Mouse (Mus musculus) heart, postnatal 0 days (tissue): ENCODE data around the gene Spindoc. TPM values are rescaled to one million over a fixed set of nuclear protein-coding genes. Genes with fewer than 3 reads are reported as not detected.

Experiments
- ATAC-seq: fragments of 200-750 bp; cut with Nextera tagmentation; 2 replicates; pipeline ENCODE4 v1.8.0; 2017; ENCODE audit warnings: low read depth, moderate number of reproducible peaks, moderate library complexity; ENCODE audit not compliant: insufficient read depth
- DNase-seq: peaks from one replicate; pipeline ENCODE4 v3.0.0-alpha.2; 2016; ENCODE audit warnings: low spot score
- H3K27ac ChIP-seq: fragments of 300-500 bp; sonication (generic); 2 replicates; pipeline ENCODE4 v1.5.1; 2014; ENCODE audit warnings: low read depth, mild to moderate bottlenecking
- H3K27me3 ChIP-seq: fragments of 300-500 bp; sonication (generic); 2 replicates; pipeline ENCODE4 v1.6.1; 2014; ENCODE audit warnings: low read length, mixed read lengths; ENCODE audit not compliant: control insufficient read depth, insufficient read depth
- H3K36me3 ChIP-seq: fragments of 300-500 bp; sonication (generic); replicated peaks from 2 replicates; pipeline ENCODE4 v1.6.1; 2014; ENCODE audit warnings: low read length, mixed read lengths; ENCODE audit not compliant: control insufficient read depth, insufficient read depth
- H3K4me1 ChIP-seq: fragments of 300-500 bp; sonication (generic); 2 replicates; pipeline ENCODE4 v1.6.1; 2014; ENCODE audit warnings: antibody characterized with exemption; ENCODE audit not compliant: control insufficient read depth, insufficient read depth
- H3K4me2 ChIP-seq: fragments of 300-500 bp; sonication (generic); 2 replicates; pipeline ENCODE4 v1.6.1; 2014; ENCODE audit warnings: low read depth, mild to moderate bottlenecking, low read length, moderate library complexity
- H3K4me3 ChIP-seq: fragments of 300-500 bp; sonication (generic); 2 replicates; pipeline ENCODE4 v1.5.1; 2014; ENCODE audit warnings: low read depth, low read length
- H3K9ac ChIP-seq: fragments of 300-500 bp; sonication (generic); replicated peaks from 2 replicates; pipeline ENCODE4 v1.6.1; 2014; ENCODE audit warnings: low read depth, low read length, mixed read lengths
- H3K9me3 ChIP-seq: fragments of 300-500 bp; sonication (generic); replicated peaks from 2 replicates; pipeline ENCODE4 v1.6.1; 2016; ENCODE audit warnings: low read length; ENCODE audit not compliant: control insufficient read depth
- CTCF ChIP-seq: IDR thresholded peaks from 2 replicates; pipeline ENCODE4 v1.5.1; 2016; ENCODE audit warnings: antibody characterized with exemption, control low read depth, low read depth
- EP300 ChIP-seq: IDR thresholded peaks from 2 replicates; pipeline ENCODE4 v1.6.1; 2016; ENCODE audit warnings: antibody characterized with exemption, low read depth
- WGBS: fragments of 180-500 bp; shearing (Covaris S2); extraction: QIAGEN DNeasy Blood & Tissue Kit; methylation state at CpG from one replicate; pipeline ENCODE4 v1.1.7; 2014; 5-methylcytosine and 5-hydroxymethylcytosine counted together
- microRNA-seq: library from miRNA; unstranded; fragments of <30 nt; microRNA quantifications from one replicate; pipeline ENCODE4, GENCODE M21; 2016
- polyA plus RNA-seq: library from polyadenylated mRNA; unstranded; fragments of >200 nt; fragmentation: Nextera tagmentation; extraction: Ambion mirVana; gene quantifications from 2 replicates; pipeline ENCODE4 v1.2.1, GENCODE M21; 2015
- total RNA-seq: library from RNA; depleted of rRNA; stranded (reverse); fragments of >200 nt; gene quantifications from 2 replicates; pipeline ENCODE4 v1.2.3, GENCODE M21; 2014; ENCODE audit warnings: low replicate concordance; rRNA removed

Gene Spindoc
- total and polyA plus RNA-seq, 2 experiments from 2014 or later: 13.7 to 38.7 TPM

GRCm38 (mm10) chr19:7309738-7310330 is 73.0 kb downstream of the Spindoc start:
- H3K27ac ChIP-seq: peak overlapping the region; percentile 82
- no peak for TF ChIP-seq CTCF
- no peak for TF ChIP-seq EP300
- no peak overlapping the region for H3K9ac ChIP-seq
- no peaks in the 10 kb centered on the region for H3K9me3 ChIP-seq
- 28% methylated on average over 2 of the region's 2 CpGs for WGBS
- no peak overlapping the region for H3K4me3 ChIP-seq
- peaks cover 68% of the 10 kb centered on the region for H3K4me1 ChIP-seq
- 0 out of 2 replicates have a peak overlapping the region, but pooled peaks have one; percentile 1 for H3K4me2 ChIP-seq
- DNase-seq (no peak), ATAC-seq (no peak)
- H3K36me3 ChIP-seq: no peaks in the 10 kb centered on the region
- H3K27me3 ChIP-seq: no peaks in the 10 kb centered on the region

DNA sequence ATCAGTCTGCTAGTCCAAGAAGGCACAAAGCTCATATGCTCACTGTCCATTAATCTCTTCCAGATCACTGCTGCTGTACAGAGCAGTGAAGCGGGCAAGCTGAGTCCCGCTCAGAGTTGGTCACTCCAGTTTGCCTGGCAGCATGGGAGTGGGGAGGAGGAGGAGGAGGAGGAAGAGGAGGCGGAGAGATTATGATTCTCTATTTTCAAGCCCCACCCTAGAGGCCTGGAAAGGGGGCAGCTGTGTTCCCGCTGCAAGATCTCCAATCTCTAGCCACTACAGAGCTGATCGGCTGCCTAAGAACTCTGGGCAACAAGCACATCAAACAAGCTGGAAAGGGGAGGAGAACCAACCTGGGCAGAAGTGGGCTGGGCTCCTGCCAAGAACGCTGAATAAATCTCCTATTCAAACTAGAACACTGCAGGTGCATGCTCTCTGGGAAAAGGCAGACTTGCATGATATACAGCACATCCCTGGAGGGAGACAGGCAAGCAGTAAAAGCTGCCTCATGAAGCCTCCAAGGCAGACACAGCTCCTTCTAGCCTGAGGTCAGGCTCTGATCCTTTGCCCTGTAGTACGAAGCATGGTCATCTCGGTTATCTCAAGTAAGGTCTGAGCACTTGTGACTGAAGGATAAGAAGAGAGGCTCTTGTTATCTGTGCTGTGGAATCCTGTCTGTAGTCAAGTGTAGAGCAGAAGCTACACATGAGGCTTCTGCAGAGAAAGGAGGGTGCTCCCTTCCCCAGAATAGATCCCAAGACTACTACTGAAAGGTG is 74.6 kb downstream of the Spindoc start:
- DNase-seq (no peak), ATAC-seq (no peak)
- 35% methylated on average over 8 of the region's 8 CpGs for WGBS
- H3K9me3 ChIP-seq: no peaks in the 10 kb centered on the region
- H3K36me3 ChIP-seq: no peaks in the 10 kb centered on the region
- H3K27me3 ChIP-seq: no peaks in the 10 kb centered on the region
- H3K4me3 ChIP-seq: no peak overlapping the region
- TF ChIP-seq EP300 (no peak), CTCF (no peak)
- H3K9ac ChIP-seq: 0 out of 2 replicates have a peak overlapping the region, but pooled peaks have one; percentile 2
- no peak overlapping the region for H3K27ac ChIP-seq
- no peak overlapping the region for H3K4me2 ChIP-seq
- H3K4me1 ChIP-seq: peaks cover 71% of the 10 kb centered on the region

GRCm38 (mm10) chr19:7306968-7307367 is 75.8 kb downstream of the Spindoc start:
- TF ChIP-seq CTCF (no peak), EP300 (no peak)

DNA sequence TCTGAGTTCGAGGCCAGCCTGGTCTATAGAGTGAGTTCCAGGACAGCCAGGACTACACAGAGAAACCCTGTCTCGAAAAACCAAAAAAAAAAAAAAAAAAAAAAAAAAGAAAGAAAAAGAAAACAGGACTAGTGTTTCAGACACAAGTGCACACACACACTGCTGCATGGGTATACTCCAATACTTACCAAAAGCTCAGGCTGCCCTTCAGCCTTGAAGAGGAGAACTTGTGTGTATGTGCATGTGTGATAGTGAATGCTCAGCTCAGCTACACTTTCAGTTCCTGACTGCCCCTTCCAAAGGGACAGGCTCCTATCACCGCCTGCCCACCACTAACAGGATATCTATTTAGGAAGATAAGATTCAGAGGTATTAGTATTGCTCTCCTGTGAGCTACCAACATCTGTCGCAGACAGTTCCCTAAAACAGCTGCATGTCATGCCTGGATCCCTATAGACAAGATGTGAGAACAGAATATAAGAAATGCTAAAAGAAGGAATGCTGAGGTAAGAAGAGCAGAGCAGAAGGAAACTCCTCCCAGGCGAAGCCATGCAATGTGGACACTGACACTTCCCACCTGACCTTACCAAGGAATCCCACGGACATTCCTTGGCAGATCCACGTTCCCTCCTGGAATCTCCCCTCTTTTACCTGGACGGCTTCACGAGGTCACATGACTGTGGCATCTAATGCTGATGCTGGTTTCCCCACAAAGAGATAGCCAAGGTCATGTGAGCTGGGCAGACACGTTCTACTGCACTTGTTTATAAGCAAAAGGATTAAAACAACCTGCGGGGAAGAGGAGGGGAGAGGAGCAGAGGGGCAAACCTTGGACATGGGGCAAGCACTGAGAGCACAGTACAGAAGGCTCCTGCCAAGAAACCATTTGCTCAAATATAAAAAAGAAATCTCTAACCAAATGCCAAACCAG is 77.1 kb downstream of the Spindoc start:
- Histone ChIP-seq H3K4me2 (no peak overlapping the region), H3K27ac (no peak overlapping the region), H3K4me1 (peaks cover 53% of the 10 kb centered on the region), H3K27me3 (no peaks in the 10 kb centered on the region), H3K9me3 (no peaks in the 10 kb centered on the region), H3K36me3 (no peaks in the 10 kb centered on the region), H3K4me3 (no peak overlapping the region), H3K9ac (no peak overlapping the region)
- no peak for DNase-seq
- ATAC-seq: no peak
- WGBS: 44% methylated on average over 10 of the region's 11 CpGs
- TF ChIP-seq CTCF: no peak
- TF ChIP-seq EP300: no peak

More at GRCm38 (mm10) chr19:7306968-7307367, 75.8 kb downstream of the Spindoc start:
- Histone ChIP-seq H3K9me3 (no peaks in the 10 kb centered on the region), H3K27me3 (no peaks in the 10 kb centered on the region), H3K4me2 (no peak overlapping the region), H3K4me3 (no peak overlapping the region), H3K27ac (peak overlapping the region; percentile 18; the same call in 1 of the 2 replicates), H3K9ac (no peak overlapping the region), H3K4me1 (peaks cover 66% of the 10 kb centered on the region), H3K36me3 (no peaks in the 10 kb centered on the region)
- DNase-seq: no peak
- WGBS: 41% methylated on average over 3 of the region's 3 CpGs
- no peak for ATAC-seq

DNA sequence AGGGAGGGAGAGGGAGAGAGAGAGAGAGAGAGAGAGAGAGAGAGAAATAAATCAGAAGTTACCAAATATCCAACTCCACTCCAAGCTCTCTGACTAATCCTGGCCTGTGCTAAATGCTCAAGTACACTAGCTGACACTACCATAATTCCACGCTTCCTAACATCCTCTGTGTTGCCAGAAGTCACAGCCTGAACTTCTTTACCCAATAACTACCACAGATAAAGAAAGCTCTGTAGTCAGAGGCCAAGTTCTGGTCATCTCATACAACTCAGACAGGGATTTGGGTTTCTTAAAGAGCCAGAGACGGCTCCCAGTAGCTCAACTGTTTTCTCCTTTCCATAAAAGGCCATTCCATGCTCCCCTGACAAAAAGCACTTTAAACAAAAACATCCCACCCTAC is 78.0 kb downstream of the Spindoc start:
- WGBS: 70% methylated on average over 2 of the region's 2 CpGs
- Histone ChIP-seq H3K4me3 (no peak overlapping the region), H3K27ac (no peak overlapping the region), H3K4me2 (no peak overlapping the region), H3K9me3 (no peaks in the 10 kb centered on the region), H3K27me3 (no peaks in the 10 kb centered on the region), H3K4me1 (peaks cover 45% of the 10 kb centered on the region), H3K9ac (no peak overlapping the region), H3K36me3 (no peaks in the 10 kb centered on the region)
- ATAC-seq: no peak
- DNase-seq: no peak
- TF ChIP-seq EP300 (no peak), CTCF (no peak)

Small RNA genes within 50 kb of the gene (microRNA-seq; reads per million reads assigned to microRNA genes)
- gene Mir6991: 0.71 reads per million

Other genes with a start within 250 kb of the Spindoc start
- gene Otub1, start 176.7 kb downstream of the Spindoc start, total RNA-seq: 127 and 139 TPM in 2 replicates
- gene Otub1, start 176.7 kb downstream of the Spindoc start, polyA plus RNA-seq: 117 and 132 TPM in 2 replicates
- 1,841 and 2,074 TPM in 2 replicates for gene Cox8a, start 165.4 kb downstream of the Spindoc start, total RNA-seq
- gene Cox8a, start 165.4 kb downstream of the Spindoc start, polyA plus RNA-seq: 3,012 and 3,042 TPM in 2 replicates
- gene Naa40, start 141.8 kb downstream of the Spindoc start, total RNA-seq: 30.2 and 44.0 TPM in 2 replicates
- gene Naa40, start 141.8 kb downstream of the Spindoc start, polyA plus RNA-seq: 27.8 and 30.4 TPM in 2 replicates
- 18.5 and 40.0 TPM in 2 replicates for gene Rcor2, start 115.7 kb downstream of the Spindoc start, total RNA-seq
- 8.5 and 9.7 TPM in 2 replicates for gene Rcor2, start 115.7 kb downstream of the Spindoc start, polyA plus RNA-seq
- 33.6 and 35.2 TPM in 2 replicates for gene Mark2, start 41.1 kb downstream of the Spindoc start, total RNA-seq
- gene Mark2, start 41.1 kb downstream of the Spindoc start, polyA plus RNA-seq: 17.8 and 19.3 TPM in 2 replicates
- gene 2700081O15Rik, start 34.6 kb upstream of the Spindoc start, total RNA-seq: 29.6 and 44.0 TPM in 2 replicates
- gene 2700081O15Rik, start 34.6 kb upstream of the Spindoc start, polyA plus RNA-seq: 2.1 and 2.3 TPM in 2 replicates
- gene Rtn3, start 100.3 kb upstream of the Spindoc start, total RNA-seq: 67.7 and 70.4 TPM in 2 replicates
- gene Rtn3, start 100.3 kb upstream of the Spindoc start, polyA plus RNA-seq: 99.7 and 105 TPM in 2 replicates
- gene Atl3, start 111.0 kb upstream of the Spindoc start, total RNA-seq: 15.2 and 17.1 TPM in 2 replicates
- 5.4 and 6.3 TPM in 2 replicates for gene Atl3, start 111.0 kb upstream of the Spindoc start, polyA plus RNA-seq
- gene Pla2g16, start 174.5 kb upstream of the Spindoc start, total RNA-seq: 41.6 and 45.6 TPM in 2 replicates
- gene Pla2g16, start 174.5 kb upstream of the Spindoc start, polyA plus RNA-seq: 69.2 and 74.1 TPM in 2 replicates
- not detected in 2 replicates for gene Lgals12, start 224.2 kb upstream of the Spindoc start, total RNA-seq
- 0.04 and 0.05 TPM in 2 replicates for gene Lgals12, start 224.2 kb upstream of the Spindoc start, polyA plus RNA-seq
- not detected in 2 replicates for gene Hrasls5, start 229.5 kb upstream of the Spindoc start, total RNA-seq
- not detected in 2 replicates for gene Hrasls5, start 229.5 kb upstream of the Spindoc start, polyA plus RNA-seq